Mouse (Mus musculus) urinary bladder, postnatal 14 days (tissue): Measurements from ENCODE around the gene Espl1.
A peak's percentile ranks its signal among the peaks of the same experiment; 100 is the strongest.

Source experiments
- DNase-seq: peaks from one replicate; pipeline ENCODE4 v3.0.0; 2021; ENCODE audit warnings: low spot score

Espl1 gene

GRCm38 (mm10) chr15:102273982-102274716 is 21.9 kb upstream of the Espl1 start:
- DNase-seq, result no peak

DNA sequence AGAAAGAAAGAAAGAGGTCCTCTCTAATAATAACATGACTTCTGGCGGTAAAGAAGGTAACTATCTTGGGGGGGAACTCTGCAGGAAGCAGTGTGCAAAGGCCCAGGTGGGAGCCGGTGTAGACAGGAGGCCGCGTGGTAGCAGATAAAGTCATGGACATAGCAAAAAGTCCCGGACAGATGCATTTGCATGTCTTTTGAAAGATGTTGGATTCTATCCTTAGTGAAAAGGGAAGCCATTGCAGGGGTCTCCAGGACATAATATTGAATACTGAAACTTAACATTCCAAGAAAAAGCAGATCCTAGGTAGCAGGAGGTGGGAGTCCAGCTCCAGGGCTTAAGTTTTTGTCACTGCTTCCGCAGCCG is 17.4 kb upstream of the Espl1 start:
- DNase-seq, result no peak

DNA sequence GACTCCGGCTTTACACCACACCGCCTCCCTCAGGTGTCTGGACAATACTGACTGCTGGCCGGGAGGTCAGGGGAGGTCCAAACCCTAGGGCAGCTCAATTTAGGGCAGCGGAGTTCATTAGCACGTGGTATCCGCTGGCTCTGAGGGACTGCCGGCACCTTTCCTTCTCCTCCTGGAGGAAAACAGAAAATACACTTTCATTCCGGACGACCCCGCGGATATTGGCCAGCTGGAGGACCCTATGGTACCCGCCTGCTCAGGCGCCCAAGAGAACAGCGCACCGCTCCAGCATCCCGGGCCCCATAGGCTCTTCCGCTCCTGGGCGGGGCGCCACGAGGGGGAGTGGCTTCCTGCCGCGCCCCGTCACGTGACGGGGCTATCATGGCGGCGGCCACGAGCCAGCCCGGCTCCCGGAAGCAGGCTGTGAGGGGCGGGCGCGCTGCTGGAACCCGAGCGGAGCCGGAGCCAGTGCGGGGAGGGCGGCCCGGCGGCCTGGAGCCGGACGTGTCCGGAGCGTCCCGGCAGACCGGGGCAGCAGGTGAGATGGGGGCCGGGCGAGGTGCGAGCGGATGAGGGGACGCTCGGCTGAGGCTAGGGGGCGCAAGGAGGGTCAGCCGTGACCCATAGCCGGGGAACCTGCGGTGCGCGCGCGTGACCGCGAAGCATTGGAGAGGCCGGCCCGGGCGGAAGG is 16.8 kb upstream of the Espl1 start, which contains the start of gene Mfsd5:
Mfsd5 (plus strand) TSS at position 363 of the 691 bp plus-strand sequence.
- peak; percentile 87 for DNase-seq

- peak; percentile 34 for DNase-seq
Observed at GRCm38 (mm10) chr15:102279783-102280520, 16.1 kb upstream of the Espl1 start.

- DNase-seq, result no peak
Observed at GRCm38 (mm10) chr15:102280623-102281022, 15.4 kb upstream of the Espl1 start.

DNA sequence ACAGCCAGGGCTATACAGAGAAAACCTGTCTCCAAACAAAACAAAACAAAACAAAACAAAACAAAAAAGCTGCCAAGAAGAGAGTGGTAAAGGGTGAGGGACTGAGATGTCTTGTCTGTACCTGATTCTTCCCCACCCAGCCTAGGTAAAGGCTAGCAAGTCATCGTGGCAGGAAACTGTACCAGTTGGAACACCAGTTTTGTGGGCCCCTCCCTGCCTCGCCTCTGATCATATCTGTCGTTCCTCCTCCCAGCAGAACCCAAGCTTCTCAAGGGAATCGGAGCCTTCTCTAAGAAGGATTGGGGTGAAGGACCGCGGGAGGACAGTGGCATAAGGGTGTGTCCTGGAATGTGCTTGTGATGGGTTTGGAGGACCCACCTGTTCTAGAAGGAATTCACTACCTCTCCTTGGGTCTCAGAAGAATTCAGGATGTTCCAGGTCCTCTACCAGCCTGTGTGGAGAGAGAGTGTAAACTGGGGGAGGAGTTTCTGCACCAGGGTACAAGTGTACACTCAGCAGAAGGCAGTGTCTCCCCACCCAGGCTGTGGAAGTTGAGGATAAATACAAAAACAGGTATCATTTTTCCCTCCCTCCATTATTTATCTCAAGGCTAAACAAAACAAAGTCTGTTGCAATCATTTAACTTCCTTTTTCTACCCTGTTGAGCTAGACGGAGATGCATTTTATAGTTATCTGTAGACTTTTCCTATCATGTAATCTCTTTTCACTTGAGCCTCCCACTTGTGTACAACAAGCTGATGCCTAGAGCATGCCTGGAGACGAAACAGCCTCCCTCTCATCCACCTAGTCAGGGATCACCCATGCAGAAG is 13.4 kb upstream of the Espl1 start:
- peak; percentile 73 for DNase-seq

GRCm38 (mm10) chr15:102283648-102284047 is 12.4 kb upstream of the Espl1 start:
- no peak for DNase-seq

GRCm38 (mm10) chr15:102287395-102287794 is 8.7 kb upstream of the Espl1 start:
- peak; percentile 41 for DNase-seq

DNA sequence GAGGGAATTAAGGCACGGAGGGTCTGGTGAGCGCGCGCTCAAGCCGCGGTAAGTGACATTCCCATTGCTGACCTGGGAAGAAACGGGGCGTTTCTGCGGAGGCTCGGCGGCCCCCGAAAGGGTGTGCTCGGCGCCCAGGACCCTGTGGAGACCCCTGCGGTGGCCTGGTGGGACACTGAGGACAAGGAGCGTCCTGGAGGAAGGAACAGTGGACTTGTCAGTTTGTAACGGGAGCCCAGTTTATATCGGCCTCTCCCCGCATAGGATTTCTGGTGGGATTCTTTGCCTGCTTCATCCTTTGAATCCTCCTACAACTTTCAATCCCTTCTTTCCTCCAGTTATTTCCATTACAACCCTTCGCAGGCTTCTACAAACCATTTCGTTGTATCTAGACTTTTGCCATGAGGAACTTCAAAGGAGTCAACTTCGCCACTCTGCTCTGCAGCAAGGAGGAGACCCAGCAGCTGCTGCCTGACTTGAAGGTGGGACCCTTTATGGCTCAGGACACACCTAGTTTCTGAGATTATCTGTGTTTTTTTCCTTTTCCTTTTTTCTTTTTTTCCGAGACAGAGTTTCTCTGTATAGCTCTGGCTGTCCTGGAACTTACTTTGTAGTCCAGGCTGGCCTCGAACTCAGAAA is 421 bp downstream of the Espl1 start:
- no peak for DNase-seq

DNA sequence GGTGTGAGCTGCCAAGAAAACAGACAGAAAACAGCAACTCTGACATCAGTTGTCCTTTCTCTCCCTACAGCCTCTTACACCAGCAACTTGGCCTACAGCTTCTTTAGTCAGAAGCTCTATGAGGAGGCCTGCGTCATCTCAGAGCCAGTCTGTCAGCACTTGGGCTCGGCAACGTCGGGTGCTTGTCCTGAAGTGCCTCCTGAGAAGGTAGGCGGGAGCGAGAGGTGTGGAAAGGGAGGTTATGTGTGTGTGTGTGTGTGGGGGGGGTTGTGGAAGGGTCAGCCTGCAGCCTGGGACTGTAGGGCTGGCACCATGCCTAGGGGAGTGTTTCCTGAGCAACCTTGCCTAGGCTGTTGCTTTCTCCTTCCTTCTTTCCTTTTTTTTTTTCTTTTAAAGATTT is 6.5 kb downstream of the Espl1 start:
- no peak for DNase-seq

DNA sequence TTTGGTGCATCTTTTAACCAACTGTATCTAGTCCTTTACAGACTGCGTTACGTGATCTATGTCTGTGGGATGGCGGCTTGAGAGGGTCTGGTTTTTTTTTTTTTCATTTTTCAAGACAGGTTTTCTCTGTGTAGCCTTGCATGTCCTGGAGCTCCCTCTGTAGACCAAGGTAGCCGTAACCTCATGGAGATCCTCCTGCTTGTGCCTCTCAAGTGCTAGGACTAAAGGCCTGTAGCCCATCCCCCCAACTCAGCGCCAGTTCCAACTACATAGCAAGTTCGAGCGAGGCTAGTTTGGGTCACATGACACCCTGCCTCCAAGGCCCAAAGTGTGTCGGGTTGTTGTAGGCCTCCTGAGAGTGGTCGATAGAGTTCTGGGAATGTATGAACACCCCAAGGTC is 12.7 kb downstream of the Espl1 start:
- DNase-seq, result no peak

GRCm38 (mm10) chr15:102310074-102310845 is 14.2 kb downstream of the Espl1 start:
- DNase-seq, result peak; percentile 50

- DNase-seq, result no peak
Observed at GRCm38 (mm10) chr15:102311489-102311888, 15.4 kb downstream of the Espl1 start.

DNA sequence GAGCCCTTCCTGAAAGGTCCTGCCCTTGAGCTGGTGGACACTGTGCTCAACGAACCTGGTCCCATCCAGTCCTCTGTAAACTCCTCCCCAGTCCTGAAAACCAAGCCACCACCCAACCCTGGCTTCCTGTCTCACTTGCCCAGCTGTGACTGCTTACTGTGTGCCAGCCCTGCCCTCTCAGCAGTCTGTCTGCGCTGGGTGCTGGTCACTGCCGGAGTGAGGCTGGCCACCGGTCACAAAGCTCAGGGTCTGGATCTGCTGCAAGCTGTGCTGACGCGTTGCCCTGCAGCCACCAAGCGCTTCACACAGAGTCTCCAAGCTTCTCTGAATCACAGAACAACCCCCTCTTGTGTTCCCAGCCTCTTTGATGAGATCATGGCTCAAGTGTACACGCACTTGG is 19.2 kb downstream of the Espl1 start:
- DNase-seq, result no peak

DNA sequence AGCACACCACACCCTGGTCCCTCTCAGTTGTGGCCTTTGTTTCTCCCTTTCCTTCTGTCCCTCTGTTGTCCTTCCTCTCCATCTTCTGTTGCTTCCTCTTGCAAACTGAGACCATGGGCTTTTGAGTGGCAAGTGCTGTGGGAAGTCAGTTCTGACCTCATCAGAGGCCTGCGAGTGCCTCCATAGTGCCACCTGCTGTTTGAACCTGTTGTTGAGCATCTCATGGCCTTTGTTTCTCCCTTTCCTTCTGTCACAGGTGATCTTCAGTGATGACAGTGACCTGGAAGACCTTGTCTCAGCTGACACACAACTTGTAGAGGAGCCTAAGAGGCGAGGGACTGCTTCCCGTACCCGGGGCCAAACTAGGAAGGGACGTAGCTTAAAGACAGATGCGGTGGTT is 20.2 kb downstream of the Espl1 start:
- DNase-seq, result peak; percentile 72

DNA sequence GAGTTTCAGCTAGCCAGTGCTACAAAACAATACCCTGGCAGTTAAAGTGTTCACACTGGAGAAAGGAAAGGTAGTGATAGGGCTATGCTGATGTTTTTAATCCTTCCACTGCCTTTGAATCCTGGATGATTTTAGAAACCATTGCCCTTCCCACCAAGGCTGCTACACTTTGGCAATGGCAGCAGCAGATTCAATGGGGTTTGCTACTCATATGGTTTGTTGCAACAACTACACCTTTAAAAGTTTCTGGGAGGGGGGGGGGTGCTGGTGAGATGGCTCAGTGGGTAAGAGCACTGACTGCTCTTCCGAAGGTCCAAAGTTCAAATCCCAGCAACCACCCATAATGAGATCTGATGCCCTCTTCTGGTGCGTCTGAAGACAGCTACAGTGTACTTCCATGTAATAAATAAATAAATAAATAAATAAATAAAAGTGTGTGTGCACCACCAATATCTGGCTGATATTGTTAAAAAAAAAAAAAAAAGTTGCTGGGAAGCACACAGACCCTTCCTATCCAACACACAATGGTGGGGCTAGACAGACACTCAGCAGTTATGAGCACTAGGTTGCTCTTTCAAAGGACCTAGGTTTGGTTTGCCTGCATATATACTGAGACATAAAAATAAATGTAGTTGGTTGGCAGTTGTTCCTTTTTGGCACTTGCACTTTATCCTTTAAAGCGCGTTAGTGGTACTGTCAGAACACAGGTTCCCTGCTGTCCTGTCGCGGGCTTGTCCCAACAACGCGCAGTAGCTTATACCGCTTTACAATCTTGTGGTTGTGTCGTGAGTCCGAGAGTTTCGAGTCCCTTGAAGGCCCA is 28.8 kb downstream of the Espl1 start:
- DNase-seq, result no peak

- DNase-seq, result peak; percentile 89
Observed at GRCm38 (mm10) chr15:102326022-102326576, 30.0 kb downstream of the Espl1 start, which contains the start of gene Pfdn5. Pfdn5 (plus strand) TSS chr15:102326116.

- no peak for DNase-seq
Observed at GRCm38 (mm10) chr15:102326892-102327291, 30.8 kb downstream of the Espl1 start.

DNA sequence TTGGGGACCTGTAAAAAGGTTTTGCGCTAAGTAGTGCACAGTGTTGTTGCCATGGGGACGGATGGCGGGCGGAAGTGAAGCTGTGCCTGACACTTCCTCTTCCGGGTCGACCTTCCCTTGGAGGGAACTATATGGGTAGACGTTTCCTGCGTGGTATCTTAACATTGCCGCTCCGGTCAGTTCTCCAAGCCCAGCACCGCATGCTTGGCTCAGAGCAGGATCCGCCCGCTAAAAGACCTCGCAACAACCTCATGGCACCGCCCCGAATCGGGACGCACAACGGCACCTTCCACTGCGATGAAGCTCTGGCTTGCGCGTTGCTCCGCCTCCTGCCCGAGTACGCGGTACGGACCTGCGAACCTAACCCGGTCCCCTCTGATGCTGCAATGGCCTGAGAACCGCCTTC is 35.5 kb downstream of the Espl1 start, which contains the start of gene Myg1:
Myg1 (plus strand) TSS at position 100 of the 406 bp plus-strand sequence.
- peak; percentile 81 for DNase-seq
